23 mouse cellular contexts compared by ENCODE assay signal in the genomic region with DNA sequence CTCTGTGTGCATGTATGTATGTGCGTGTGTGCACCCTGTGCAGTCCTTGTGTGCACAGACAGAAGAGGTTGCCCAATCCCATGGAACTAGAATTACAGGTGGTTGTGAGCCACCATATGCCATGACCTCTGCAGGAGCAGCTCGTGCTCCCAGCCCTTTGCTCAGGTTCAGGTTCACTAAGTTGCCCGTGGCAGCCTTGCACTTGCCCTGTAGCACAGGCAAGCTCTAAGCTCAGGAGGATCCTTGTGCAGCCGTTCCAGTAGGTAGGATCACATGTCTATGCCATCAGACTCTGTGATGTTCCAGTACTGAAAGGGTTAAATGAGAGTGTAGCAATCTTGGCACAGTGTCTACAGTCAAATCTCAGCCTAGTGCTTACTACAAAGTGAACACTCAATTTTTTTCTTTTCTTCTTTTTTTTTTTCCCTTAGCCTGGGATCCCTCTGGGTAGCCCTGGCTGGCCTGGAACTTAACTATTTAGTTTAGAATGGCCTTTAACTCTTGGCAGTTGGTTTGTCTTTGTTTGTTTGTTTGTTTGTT. TPM values are rescaled to one million over a fixed set of nuclear protein-coding genes. Genes with fewer than 3 reads are reported as not detected.
DNase-seq lines count a peak whose midpoint lies in the region; ATAC-seq and TF ChIP-seq lines count a peak whose summit lies in the region.
"Had no signal": no experiment of that assay in that cellular context is flagged by ENCODE, and none has a peak within 500 bp of the region (broad histone marks: within the 10 kb centered on the region; RNA-seq: fewer than 3 reads in every experiment).

No protein-coding gene starts in this region.

- H3K36me3 ChIP-seq in kidney, embryonic 14.5 days (ENCODE audit: control insufficient read depth, insufficient read depth, low read length), result peaks cover 6% of the 10 kb centered on the region; the same call in 1 of the 2 replicates
- H3K36me3 ChIP-seq in lung, postnatal 0 days (ENCODE audit: insufficient read depth, low read length), result peaks cover 5% of the 10 kb centered on the region; the same call in 1 of the 2 replicates
- H3K36me3 ChIP-seq in hindbrain, embryonic 13.5 days, result peaks cover 13% of the 10 kb centered on the region

- H3K9me3 ChIP-seq in kidney, embryonic 14.5 days (ENCODE audit: control insufficient read depth, low read length), result no peaks in the 10 kb centered on the region
- H3K9me3 ChIP-seq in lung, postnatal 0 days (ENCODE audit: low read length), result no peaks in the 10 kb centered on the region
- no peaks in the 10 kb centered on the region for H3K9me3 ChIP-seq in hindbrain, embryonic 13.5 days
- H3K9me3 ChIP-seq: midbrain, embryonic 13.5 days; neural tube, embryonic 13.5 days had no signal

- TF ChIP-seq POLR2A in lung, adult 2 months (IDR thresholded peaks at IDR 0.05; ENCODE audit: borderline replicate concordance, extremely low read depth, low read depth, low read length), result no peak
- no peak for TF ChIP-seq POLR2A in brain, embryonic 14.5 days (IDR thresholded peaks at IDR 0.05; ENCODE audit: borderline replicate concordance, extremely low read depth, insufficient read depth, insufficient read length, poor library complexity, severe bottlenecking)

- DNase-seq in kidney, adult 11 months, result peak; percentile 81
- peak; percentile 65 for DNase-seq in lung, postnatal 0 days (ENCODE audit: low spot score)
- DNase-seq in lung, adult 2 months, result no peak
- peak; percentile 16 for DNase-seq in brain, embryonic 14.5 days (ENCODE audit: low read depth)
- DNase-seq in kidney, postnatal 14 days, result peak; percentile 51
- DNase-seq in frontal cortex, adult 2 months (ENCODE audit: extremely low spot score in 1 of 2, low spot score in 1 of 2), result no peak
- DNase-seq: adrenal gland, postnatal 25 days; cerebellum, adult 2 months; cerebellum, postnatal 14 days; gastrocnemius, postnatal 25 days; heart, adult 18-20 months; heart, postnatal 4 days; liver; lung, postnatal 36 days; thymus, postnatal 4 days had no signal

- TF ChIP-seq CTCF in lung, postnatal 0 days (IDR thresholded peaks at IDR 0.05), result no peak
- TF ChIP-seq CTCF in lung, adult 2 months (IDR thresholded peaks at IDR 0.05; ENCODE audit: insufficient read depth, low read length), result no peak
- TF ChIP-seq CTCF in brain, embryonic 14.5 days (IDR thresholded peaks at IDR 0.05; ENCODE audit: borderline replicate concordance, extremely low read depth, insufficient read depth, insufficient read length), result no peak

- no peak for TF ChIP-seq EP300 in lung, postnatal 0 days (IDR thresholded peaks at IDR 0.05)

- no peak overlapping the region for H3K9ac ChIP-seq in kidney, embryonic 14.5 days (ENCODE audit: low read depth, low read length)
- no peak overlapping the region for H3K9ac ChIP-seq in lung, postnatal 0 days (replicated peaks; ENCODE audit: low read depth)
- H3K9ac ChIP-seq in hindbrain, embryonic 13.5 days, result no peak overlapping the region
- H3K9ac ChIP-seq: hindbrain, embryonic 14.5 days; midbrain, embryonic 13.5 days; neural tube, embryonic 13.5 days had no signal

- no peak overlapping the region for H3K4me2 ChIP-seq in kidney, embryonic 14.5 days (replicated peaks; ENCODE audit: low read depth, low read length)
- H3K4me2 ChIP-seq in lung, postnatal 0 days (replicated peaks; ENCODE audit: low read depth, low read length), result no peak overlapping the region
- H3K4me2 ChIP-seq in hindbrain, embryonic 13.5 days, result no peak overlapping the region
- H3K4me2 ChIP-seq: heart, embryonic 11.5 days; hindbrain, embryonic 14.5 days; midbrain, embryonic 13.5 days; neural tube, embryonic 13.5 days had no signal

- H3K27me3 ChIP-seq in kidney, embryonic 14.5 days (ENCODE audit: control insufficient read depth, insufficient read depth, low read length), result no peaks in the 10 kb centered on the region
- no peaks in the 10 kb centered on the region for H3K27me3 ChIP-seq in lung, postnatal 0 days (replicated peaks; ENCODE audit: insufficient read depth, low read length)
- H3K27me3 ChIP-seq in hindbrain, embryonic 13.5 days, result no peaks in the 10 kb centered on the region
- H3K27me3 ChIP-seq: midbrain, embryonic 13.5 days; neural tube, embryonic 13.5 days had no signal

- no peak for ATAC-seq in kidney, embryonic 14.5 days (ENCODE audit: low FRiP score, low TSS enrichment)
- ATAC-seq in lung, postnatal 0 days, result no peak
- no peak for ATAC-seq in hindbrain, embryonic 13.5 days (ENCODE audit: low FRiP score)
- ATAC-seq: inflammation-experienced regulatory T-cells, adult 6 months; midbrain, embryonic 13.5 days had no signal

- no peak overlapping the region for H3K4me3 ChIP-seq in kidney, embryonic 14.5 days (ENCODE audit: low read length)
- no peak overlapping the region for H3K4me3 ChIP-seq in lung, postnatal 0 days (ENCODE audit: low read depth, low read length)
- H3K4me3 ChIP-seq in lung, adult 2 months (replicated peaks; ENCODE audit: extremely low read depth, low read depth, low read length), result no peak overlapping the region
- H3K4me3 ChIP-seq in hindbrain, embryonic 13.5 days, result no peak overlapping the region
- H3K4me3 ChIP-seq: erythroblast, embryonic 14.5 days; midbrain, embryonic 13.5 days; neural tube, embryonic 13.5 days had no signal

- H3K4me1 ChIP-seq in kidney, embryonic 14.5 days (ENCODE audit: control insufficient read depth, insufficient read depth, low read length), result peaks cover 3% of the 10 kb centered on the region; the same call in 1 of the 2 replicates
- H3K4me1 ChIP-seq in lung, postnatal 0 days (ENCODE audit: insufficient read depth, low read depth, low read length), result 0 out of 2 replicates have a peak, but pooled peaks cover 3% of the 10 kb centered on the region
- peaks cover 9% of the 10 kb centered on the region for H3K4me1 ChIP-seq in lung, adult 2 months (ENCODE audit: control insufficient read depth, insufficient read depth, low read length)
- peaks cover 18% of the 10 kb centered on the region for H3K4me1 ChIP-seq in hindbrain, embryonic 13.5 days (replicated peaks)

- no peak overlapping the region for H3K27ac ChIP-seq in kidney, embryonic 14.5 days (ENCODE audit: low read depth, low read length)
- H3K27ac ChIP-seq in lung, postnatal 0 days (ENCODE audit: low read length), result no peak overlapping the region
- no peak overlapping the region for H3K27ac ChIP-seq in hindbrain, embryonic 13.5 days
- H3K27ac ChIP-seq: hindbrain, embryonic 14.5 days; midbrain, embryonic 13.5 days; neural tube, embryonic 13.5 days had no signal

- WGBS in kidney, embryonic 14.5 days, result 81% methylated on average over 4 of the region's 4 CpGs
- WGBS in lung, postnatal 0 days, result 70% methylated on average over 4 of the region's 4 CpGs
- 77% methylated on average over 4 of the region's 4 CpGs for WGBS in lung, adult 2 months
- WGBS in hindbrain, embryonic 13.5 days, result 90% methylated on average over 4 of the region's 4 CpGs

RNA-seq across cellular contexts. Expression of a gene that starts 3.7 kb away (rescaled TPM):
- polyA plus RNA-seq in kidney, embryonic 14.5 days (2014; fragmentation: Nextera tagmentation; extraction: Ambion mirVana), result 10.0 and 16.0 TPM in 2 replicates
- 20.3 and 24.0 TPM in 2 replicates for polyA plus RNA-seq in lung, postnatal 0 days (2015; fragmentation: Nextera tagmentation; extraction: Ambion mirVana)
- 43.7 and 60.6 TPM in 2 replicates for polyA plus RNA-seq in lung, adult 2 months (2012; rRNA removed)
- polyA plus RNA-seq in brain, embryonic 14.5 days (2012; rRNA removed), result 16.2 and 16.8 TPM in 2 replicates
- polyA plus RNA-seq in frontal cortex, adult 2 months (2012; rRNA removed), result 34.4 and 37.9 TPM in 2 replicates
- polyA plus RNA-seq in hindbrain, embryonic 13.5 days (2015; fragmentation: Nextera tagmentation; extraction: Ambion mirVana), result 13.9 and 14.5 TPM in 2 replicates

RNA-seq across cellular contexts. Expression of a gene that starts 15.4 kb away (rescaled TPM):
- 34.1 and 35.3 TPM in 2 replicates for polyA plus RNA-seq in kidney, embryonic 14.5 days (2014; fragmentation: Nextera tagmentation; extraction: Ambion mirVana)
- polyA plus RNA-seq in lung, postnatal 0 days (2015; fragmentation: Nextera tagmentation; extraction: Ambion mirVana), result 5.2 and 7.0 TPM in 2 replicates
- polyA plus RNA-seq in lung, adult 2 months (2012; rRNA removed), result 2.4 and 3.2 TPM in 2 replicates
- polyA plus RNA-seq in brain, embryonic 14.5 days (2012; rRNA removed), result 7.1 and 10.1 TPM in 2 replicates
- 4.0 and 4.3 TPM in 2 replicates for polyA plus RNA-seq in frontal cortex, adult 2 months (2012; rRNA removed)
- polyA plus RNA-seq in hindbrain, embryonic 13.5 days (2015; fragmentation: Nextera tagmentation; extraction: Ambion mirVana), result 35.1 and 35.8 TPM in 2 replicates
- polyA plus RNA-seq: erythroblast, embryonic 14.5 days had no signal

RNA-seq across cellular contexts. Expression of a gene that starts 22.7 kb away (rescaled TPM):
- polyA plus RNA-seq in kidney, embryonic 14.5 days (2014; fragmentation: Nextera tagmentation; extraction: Ambion mirVana), result 20.5 and 27.2 TPM in 2 replicates
- polyA plus RNA-seq in lung, postnatal 0 days (2015; fragmentation: Nextera tagmentation; extraction: Ambion mirVana), result 3.2 and 3.5 TPM in 2 replicates
- 4.9 and 7.1 TPM in 2 replicates for polyA plus RNA-seq in lung, adult 2 months (2012; rRNA removed)
- polyA plus RNA-seq in brain, embryonic 14.5 days (2012; rRNA removed), result 11.0 and 16.7 TPM in 2 replicates
- 3.2 and 3.6 TPM in 2 replicates for polyA plus RNA-seq in frontal cortex, adult 2 months (2012; rRNA removed)
- polyA plus RNA-seq in hindbrain, embryonic 13.5 days (2015; fragmentation: Nextera tagmentation; extraction: Ambion mirVana), result 5.1 and 6.4 TPM in 2 replicates

RNA-seq across cellular contexts. Expression of a gene that starts 55.9 kb away (rescaled TPM):
- polyA plus RNA-seq in kidney, embryonic 14.5 days (2014; fragmentation: Nextera tagmentation; extraction: Ambion mirVana), result 19.7 and 28.4 TPM in 2 replicates
- polyA plus RNA-seq in lung, postnatal 0 days (2015; fragmentation: Nextera tagmentation; extraction: Ambion mirVana), result 13.9 and 14.5 TPM in 2 replicates
- 2.6 and 4.4 TPM in 2 replicates for polyA plus RNA-seq in lung, adult 2 months (2012; rRNA removed)
- 32.5 and 39.0 TPM in 2 replicates for polyA plus RNA-seq in brain, embryonic 14.5 days (2012; rRNA removed)
- polyA plus RNA-seq in frontal cortex, adult 2 months (2012; rRNA removed), result 71.8 and 77.4 TPM in 2 replicates
- 52.6 and 57.0 TPM in 2 replicates for polyA plus RNA-seq in hindbrain, embryonic 13.5 days (2015; fragmentation: Nextera tagmentation; extraction: Ambion mirVana)
- polyA plus RNA-seq: erythroblast, embryonic 14.5 days had no signal

Comparison
In these comparisons a context has a peak if more than half of its experiments do, and no peak if none do; other contexts are left out.
1. DNase-seq: peak in kidney, adult 11 months (single experiment), lung, postnatal 0 days (single experiment), brain, embryonic 14.5 days (single experiment) and kidney, postnatal 14 days (single experiment); none in lung, adult 2 months (single experiment) and frontal cortex, adult 2 months (0 of 2).